Mouse (Mus musculus) ES-E14 (cell line): ENCODE results near the gene Olfr221. TPM values are rescaled to one million over a fixed set of nuclear protein-coding genes. Genes with fewer than 3 reads are reported as not detected.

Source experiments
- DNase-seq: peaks from one replicate; pipeline ENCODE4 v3.0.0-alpha.2; 2013; ENCODE audit warnings: low read depth, low spot score
- H3K27ac ChIP-seq: 2 replicates; pipeline ENCODE4 v1.5.1; 2012; ENCODE audit warnings: low read depth, mild to moderate bottlenecking, low read length, moderate library complexity, mixed read lengths; ENCODE audit not compliant: poor library complexity, insufficient read depth, severe bottlenecking
- H3K36me3 ChIP-seq: 2 replicates; pipeline ENCODE4 v1.6.1; 2012; ENCODE audit warnings: mild to moderate bottlenecking, low read length, moderate library complexity, mixed read lengths; ENCODE audit not compliant: control insufficient read depth, poor library complexity, insufficient read depth, severe bottlenecking
- H3K4me1 ChIP-seq, 2 experiments: fragments of 150-350 bp in 1 of 2; sonication (generic) in 1 of 2; 2 replicates each; pipeline ENCODE4 v1.6.1; 2012; ENCODE audit warnings: low read length in 2 of 2, mild to moderate bottlenecking in 1 of 2, mixed read lengths in 1 of 2; ENCODE audit not compliant: control insufficient read depth in 2 of 2, insufficient read depth in 2 of 2, poor library complexity in 1 of 2
- H3K4me3 ChIP-seq, 2 experiments: fragments of 150-350 bp in 1 of 2; sonication (generic) in 1 of 2; 2 replicates each; pipeline ENCODE4 v1.5.1; 2012; ENCODE audit warnings: low read length in 2 of 2, low read depth in 1 of 2, mild to moderate bottlenecking in 1 of 2, mixed read lengths in 1 of 2; ENCODE audit not compliant: insufficient read depth in 1 of 2, poor library complexity in 1 of 2, severe bottlenecking in 1 of 2
- H3K9ac ChIP-seq: 2 replicates; pipeline ENCODE4 v1.6.1; 2012; ENCODE audit warnings: low read depth, mild to moderate bottlenecking, low read length, mixed read lengths; ENCODE audit not compliant: poor library complexity, insufficient read depth, severe bottlenecking
- H3K9me3 ChIP-seq: fragments of 150-350 bp; sonication (generic); 2 replicates; pipeline ENCODE4 v1.6.1; 2012; ENCODE audit warnings: low read depth, mild to moderate bottlenecking, low read length; ENCODE audit not compliant: control insufficient read depth, insufficient read depth
- CHD2 ChIP-seq: IDR thresholded peaks from 2 replicates; pipeline ENCODE4 v1.6.1; 2014; ENCODE audit warnings: mild to moderate bottlenecking, low read depth, low read length, inconsistent platforms
- HCFC1 ChIP-seq: IDR thresholded peaks from 2 replicates; pipeline ENCODE4 v1.6.1; 2012; ENCODE audit warnings: low read length, inconsistent platforms, borderline replicate concordance; ENCODE audit not compliant: insufficient read depth
- MAFK ChIP-seq: IDR thresholded peaks from 2 replicates; pipeline ENCODE4 v1.6.1; 2014; ENCODE audit warnings: mild to moderate bottlenecking, low read depth, low read length, inconsistent platforms; ENCODE audit not compliant: insufficient read depth
- ZC3H11A ChIP-seq: IDR thresholded peaks from 2 replicates; pipeline ENCODE4 v1.6.1; 2012; ENCODE audit warnings: low read depth, mild to moderate bottlenecking, inconsistent platforms, low read length, borderline replicate concordance
- ZNF384 ChIP-seq: IDR thresholded peaks from 2 replicates; pipeline ENCODE4 v1.6.1; 2012; ENCODE audit warnings: low read depth, low read length, inconsistent platforms
- in situ Hi-C, 2 experiments: fragments of 600-800 bp; cut with MboI; formaldehyde crosslinking; loops; one replicate each; pipeline ENCODE4 v1.15.1; 2025; ENCODE audit warnings: low sequenced_read_pairs in 2 of 2, inconsistent platforms in 1 of 2; ENCODE audit not compliant: unreplicated experiment in 2 of 2
- total RNA-seq: library from RNA; depleted of rRNA; stranded (reverse); fragments of 300-350 nt; gene quantifications from 2 replicates; pipeline ENCODE4 v1.2.3, GENCODE M21; 2012

Gene Olfr221
- total RNA-seq, 1 experiment, result not detected

- Histone ChIP-seq H3K4me3 (no peak overlapping the region), H3K36me3 (no peaks in the 10 kb centered on the region), H3K9me3 (no peaks in the 10 kb centered on the region), H3K4me1 (peaks cover 2 to 8% of the 10 kb centered on the region in 2 experiments; a peak in 1 of 4 replicates), H3K27ac (no peak overlapping the region), H3K9ac (no peak overlapping the region)
- TF ChIP-seq MAFK (no peak), HCFC1 (no peak), ZNF384 (no peak), ZC3H11A (no peak), CHD2 (no peak)
- DNase-seq, result no peak
- in situ Hi-C loops, result no loop called here
These were observed 46.9 kb downstream of the Olfr221 start for GRCm38 (mm10) chr14:51995219-51995871.

GRCm38 (mm10) chr14:51994453-51994852, 47.8 kb downstream of the Olfr221 start:
- peaks cover 2 to 8% of the 10 kb centered on the region in 2 experiments; a peak in 1 of 4 replicates for H3K4me1 ChIP-seq
- TF ChIP-seq HCFC1 (no peak), MAFK (no peak), ZC3H11A (no peak), ZNF384 (no peak), CHD2 (no peak)
- H3K27ac ChIP-seq, result no peak overlapping the region
- no peaks in the 10 kb centered on the region for H3K9me3 ChIP-seq
- in situ Hi-C loops, result loop anchor here in 1 of 2 experiments (5.0 kb wide), 1 partner anchor 87 kb away; no protein-coding TSS in a partner anchor
- no peaks in the 10 kb centered on the region for H3K36me3 ChIP-seq
- no peak for DNase-seq
- no peak overlapping the region for H3K9ac ChIP-seq
- H3K4me3 ChIP-seq, result no peak overlapping the region

GRCm38 (mm10) chr14:51989461-51989970, 52.7 kb downstream of the Olfr221 start:
- Histone ChIP-seq H3K4me3 (peak overlapping the region; percentile 38 to 39), H3K36me3 (no peaks in the 10 kb centered on the region), H3K9ac (peak overlapping the region; percentile 23), H3K27ac (no peak overlapping the region), H3K4me1 (peaks cover 0 to 5% of the 10 kb centered on the region in 2 experiments; a peak in 1 of 4 replicates), H3K9me3 (no peaks in the 10 kb centered on the region)
- no peak for DNase-seq
- TF ChIP-seq HCFC1 (no peak), MAFK (no peak), ZNF384 (no peak), ZC3H11A (no peak), CHD2 (no peak)
- in situ Hi-C loops, result no loop called here

- H3K9ac ChIP-seq, result no peak overlapping the region
- no peak for DNase-seq
These were observed 53.5 kb downstream of the Olfr221 start for GRCm38 (mm10) chr14:51988731-51989130.

More at GRCm38 (mm10) chr14:51988731-51989130, 53.5 kb downstream of the Olfr221 start:
- H3K27ac ChIP-seq, result no peak overlapping the region
- peaks cover 0 to 5% of the 10 kb centered on the region in 2 experiments; a peak in 2 of 4 replicates for H3K4me1 ChIP-seq
- no peak for TF ChIP-seq ZNF384
- TF ChIP-seq HCFC1, result no peak
- no peak for TF ChIP-seq CHD2
- in situ Hi-C loops, result no loop called here
- H3K36me3 ChIP-seq, result no peaks in the 10 kb centered on the region
- H3K4me3 ChIP-seq, result peak overlapping the region; percentile 38 to 39; a peak in 3 of 4 replicates
- no peaks in the 10 kb centered on the region for H3K9me3 ChIP-seq
